ENCODE assay signal across 18 mouse cellular contexts in the genomic region with DNA sequence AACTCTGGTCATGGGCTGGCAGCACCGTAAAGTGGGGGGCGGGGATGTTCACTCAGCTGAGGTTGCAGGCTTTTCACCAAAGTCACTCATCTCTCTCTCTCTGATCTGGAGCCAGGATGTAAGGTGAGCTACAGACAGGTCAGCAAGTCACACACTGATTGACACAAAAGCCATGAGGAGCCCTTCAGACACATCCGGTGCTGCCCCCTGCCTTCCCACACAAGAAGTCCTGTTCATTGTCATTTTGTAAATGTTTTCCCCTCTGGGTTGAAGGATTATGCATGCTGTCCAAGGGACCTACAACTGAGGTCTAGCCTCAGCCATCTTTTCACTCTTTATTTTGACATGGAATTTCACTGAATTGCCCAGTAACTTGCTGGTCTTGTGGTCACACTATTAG. TPM values are rescaled to one million over a fixed set of nuclear protein-coding genes. Genes with fewer than 3 reads are reported as not detected.
DNase-seq lines count a peak whose midpoint lies in the region; ATAC-seq lines count a peak whose summit lies in the region.
"Had no signal": no experiment of that assay in that cellular context is flagged by ENCODE, and none has a peak within 500 bp of the region (broad histone marks: within the 10 kb centered on the region; RNA-seq: fewer than 3 reads in every experiment).

No protein-coding gene starts in this region.

- H3K9ac ChIP-seq in kidney, embryonic 15.5 days, result no peak overlapping the region
- H3K9ac ChIP-seq in midbrain, embryonic 11.5 days (ENCODE audit: low read length), result no peak overlapping the region
- H3K9ac ChIP-seq: limb, embryonic 15.5 days; midbrain, embryonic 15.5 days; neural tube, embryonic 12.5 days had no signal

- 39% methylated on average over 3 of the region's 3 CpGs for WGBS in kidney, embryonic 15.5 days
- WGBS in midbrain, embryonic 10.5 days, result 50% methylated on average over 3 of the region's 3 CpGs
- 57% methylated on average over 3 of the region's 3 CpGs for WGBS in midbrain, embryonic 11.5 days

- peaks cover 23% of the 10 kb centered on the region for H3K4me1 ChIP-seq in kidney, embryonic 15.5 days
- peaks cover 13% of the 10 kb centered on the region for H3K4me1 ChIP-seq in midbrain, embryonic 10.5 days
- no peaks in the 10 kb centered on the region for H3K4me1 ChIP-seq in midbrain, embryonic 11.5 days (ENCODE audit: control insufficient read depth, insufficient read depth, low read length)

- no peaks in the 10 kb centered on the region for H3K27me3 ChIP-seq in kidney, embryonic 15.5 days
- H3K27me3 ChIP-seq in midbrain, embryonic 10.5 days (ENCODE audit: low read depth, poor library complexity, severe bottlenecking), result no peaks in the 10 kb centered on the region
- no peaks in the 10 kb centered on the region for H3K27me3 ChIP-seq in midbrain, embryonic 11.5 days (ENCODE audit: control insufficient read depth, insufficient read depth, low read length)
- H3K27me3 ChIP-seq: limb, embryonic 15.5 days; midbrain, embryonic 15.5 days; neural tube, embryonic 12.5 days had no signal

- no peak overlapping the region for H3K4me2 ChIP-seq in kidney, embryonic 15.5 days
- no peak overlapping the region for H3K4me2 ChIP-seq in midbrain, embryonic 11.5 days
- H3K4me2 ChIP-seq: limb, embryonic 15.5 days; midbrain, embryonic 15.5 days; neural tube, embryonic 12.5 days had no signal

- DNase-seq in embryo, embryonic 10 days (ENCODE audit: low spot score), result peak; percentile 47
- no peak for DNase-seq in embryo, embryonic 11 days
- no peak for DNase-seq in kidney, adult 18-20 months
- peak; percentile 26 for DNase-seq in midbrain, embryonic 10.5 days (ENCODE audit: low spot score)
- no peak for DNase-seq in midbrain, embryonic 11.5 days (ENCODE audit: low spot score, missing footprints)
- DNase-seq in adrenal gland, postnatal 10 days, result no peak
- no peak for DNase-seq in frontal cortex, adult 2 months (ENCODE audit: extremely low spot score in 1 of 2, low spot score in 1 of 2)
- DNase-seq: cerebellum, postnatal 36 days; heart, adult 11 months; heart, postnatal 14 days; kidney, postnatal 10 days; lung, postnatal 36 days; retina, postnatal 1 day; spleen, adult 18-20 months had no signal

- 0 out of 2 replicates have a peak, but pooled peaks have one; percentile 50 for ATAC-seq in kidney, embryonic 15.5 days (replicated peaks; ENCODE audit: low FRiP score)
- ATAC-seq in midbrain, embryonic 11.5 days (ENCODE audit: low FRiP score), result no peak
- ATAC-seq: midbrain, embryonic 15.5 days had no signal

- H3K36me3 ChIP-seq in kidney, embryonic 15.5 days, result no peaks in the 10 kb centered on the region
- H3K36me3 ChIP-seq in midbrain, embryonic 10.5 days, result no peaks in the 10 kb centered on the region
- no peaks in the 10 kb centered on the region for H3K36me3 ChIP-seq in midbrain, embryonic 11.5 days (ENCODE audit: control insufficient read depth, insufficient read depth, low read length)
- H3K36me3 ChIP-seq: limb, embryonic 15.5 days; midbrain, embryonic 15.5 days; neural tube, embryonic 12.5 days had no signal

- H3K27ac ChIP-seq in kidney, embryonic 15.5 days, result no peak overlapping the region
- no peak overlapping the region for H3K27ac ChIP-seq in midbrain, embryonic 10.5 days (replicated peaks)
- H3K27ac ChIP-seq in midbrain, embryonic 11.5 days (ENCODE audit: low read depth, low read length), result no peak overlapping the region
- H3K27ac ChIP-seq: limb, embryonic 15.5 days; midbrain, embryonic 15.5 days; neural tube, embryonic 12.5 days had no signal

- no peaks in the 10 kb centered on the region for H3K9me3 ChIP-seq in kidney, embryonic 15.5 days (replicated peaks)
- no peaks in the 10 kb centered on the region for H3K9me3 ChIP-seq in midbrain, embryonic 10.5 days (replicated peaks)
- no peaks in the 10 kb centered on the region for H3K9me3 ChIP-seq in midbrain, embryonic 11.5 days (ENCODE audit: control insufficient read depth, low read length)
- H3K9me3 ChIP-seq: limb, embryonic 15.5 days; midbrain, embryonic 15.5 days; neural tube, embryonic 12.5 days had no signal

- no peak overlapping the region for H3K4me3 ChIP-seq in kidney, embryonic 15.5 days (replicated peaks)
- H3K4me3 ChIP-seq in midbrain, embryonic 10.5 days, result no peak overlapping the region
- no peak overlapping the region for H3K4me3 ChIP-seq in midbrain, embryonic 11.5 days (ENCODE audit: low read depth, low read length)
- H3K4me3 ChIP-seq: limb, embryonic 15.5 days; midbrain, embryonic 15.5 days; neural tube, embryonic 12.5 days had no signal

RNA-seq across cellular contexts. Expression of gene Hspa8, which starts 49.0 kb away (rescaled TPM):
- 2,873 and 3,000 TPM in 2 replicates for polyA plus RNA-seq in kidney, embryonic 15.5 days (2015; fragmentation: Nextera tagmentation; extraction: Ambion mirVana)
- 3,165 and 3,904 TPM in 2 replicates for polyA plus RNA-seq in midbrain, embryonic 10.5 days (2016; fragmentation: Nextera tagmentation; extraction: Ambion mirVana)
- 3,704 and 3,886 TPM in 2 replicates for polyA plus RNA-seq in midbrain, embryonic 11.5 days (2014; fragmentation: Nextera tagmentation; extraction: Ambion mirVana)
- total RNA-seq in adrenal gland, postnatal 10 days (2021), result 1,000 to 10,000 TPM; 1,152 to 1,293 TPM
- polyA plus RNA-seq in frontal cortex, adult 2 months (2012; rRNA removed), result 1,947 and 2,084 TPM in 2 replicates

Comparison
In these comparisons a context has a peak if more than half of its experiments do, and no peak if none do; other contexts are left out.
1. DNase-seq: peak in embryo, embryonic 10 days (single experiment) and midbrain, embryonic 10.5 days (single experiment); none in embryo, embryonic 11 days (single experiment), kidney, adult 18-20 months (single experiment), midbrain, embryonic 11.5 days (single experiment), adrenal gland, postnatal 10 days (single experiment) and frontal cortex, adult 2 months (0 of 2).